Mouse (Mus musculus): ENCODE results near the gene Negr1. TPM values are rescaled to one million over a fixed set of nuclear protein-coding genes. Genes with fewer than 3 reads are reported as not detected.

Gene Negr1
- total RNA-seq, 2 experiments from 2014 or later, result 206 to 222 TPM

DNA sequence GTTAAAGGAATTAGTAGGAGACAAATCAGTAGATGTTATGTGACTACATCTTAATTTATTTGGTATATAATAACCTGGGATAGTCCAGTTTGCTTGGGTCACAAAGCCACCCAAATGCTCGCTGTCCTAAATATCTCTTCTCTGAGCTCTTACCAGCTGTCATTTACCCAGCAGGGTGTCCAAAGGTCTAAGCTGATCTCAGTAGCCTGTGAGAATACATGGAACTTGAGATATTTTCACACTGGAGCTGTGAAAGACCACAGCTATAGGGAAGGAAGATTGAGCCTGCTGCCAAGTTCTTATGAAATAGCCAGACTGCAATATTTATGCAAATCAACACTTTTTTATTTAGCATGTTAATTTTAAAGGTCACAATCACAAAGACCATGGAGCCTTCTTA lies 141.6 kb downstream of the Negr1 start:
- Histone ChIP-seq H3K4me3 (no peak overlapping the region), H3K27ac (peak overlapping the region; percentile 3)
- no peak for DNase-seq (ENCODE audit: extremely low spot score in 1 of 2, low spot score in 2 of 2)
- intact Hi-C loops (cut with DNase I), result no loop called here
- TF ChIP-seq CTCF (IDR thresholded peaks at IDR 0.05), result no peak

DNA sequence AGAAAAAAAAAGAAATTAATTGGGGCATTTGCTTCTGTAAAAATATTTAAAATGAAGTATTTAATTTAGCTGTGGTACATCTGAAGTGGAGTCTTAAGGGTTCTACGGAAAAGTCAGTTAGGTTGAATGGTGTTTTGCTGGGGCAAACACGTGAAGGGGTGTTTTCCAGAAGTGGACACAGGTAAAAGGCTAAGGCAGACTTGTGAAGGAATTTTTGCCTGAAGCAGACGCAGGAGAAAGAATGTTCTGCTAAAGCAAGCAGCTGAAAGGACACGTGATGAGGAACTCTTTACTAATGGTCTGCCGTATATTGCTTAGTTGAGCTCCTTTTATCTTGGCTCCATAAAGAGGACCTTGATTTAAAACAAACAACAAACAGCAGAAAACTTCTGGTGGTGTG lies 148.6 kb downstream of the Negr1 start:
- no peak overlapping the region for H3K27ac ChIP-seq
- no peak for DNase-seq (ENCODE audit: extremely low spot score in 1 of 2, low spot score in 2 of 2)
- TF ChIP-seq CTCF (IDR thresholded peaks at IDR 0.05), result no peak
- H3K4me3 ChIP-seq, result no peak overlapping the region
- intact Hi-C loops (cut with DNase I), result no loop called here

DNA sequence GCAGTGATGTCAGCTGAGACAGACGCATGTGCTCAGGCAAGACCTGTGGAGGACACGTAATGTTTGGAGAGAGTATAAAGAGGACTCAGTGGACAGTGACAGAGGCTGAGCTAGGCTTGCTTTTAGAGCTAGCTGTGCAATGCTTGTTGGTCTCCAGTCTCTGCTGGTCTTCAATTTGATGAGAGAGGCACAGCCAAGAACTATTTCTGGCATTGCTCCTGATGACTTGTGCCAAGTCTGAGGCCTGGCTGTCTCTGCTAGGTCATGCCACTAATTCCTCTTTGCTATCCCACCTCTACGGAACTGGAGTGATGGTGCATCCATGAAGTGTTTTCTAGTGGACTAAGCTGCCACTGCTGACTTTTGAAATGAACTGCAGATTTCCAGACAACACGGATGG lies 149.1 kb downstream of the Negr1 start:
- no peak for TF ChIP-seq CTCF (IDR thresholded peaks at IDR 0.05)
- Histone ChIP-seq H3K27ac (no peak overlapping the region), H3K4me3 (no peak overlapping the region)
- intact Hi-C loops (cut with DNase I), result no loop called here
- DNase-seq (ENCODE audit: extremely low spot score in 1 of 2, low spot score in 2 of 2), result no peak

DNA sequence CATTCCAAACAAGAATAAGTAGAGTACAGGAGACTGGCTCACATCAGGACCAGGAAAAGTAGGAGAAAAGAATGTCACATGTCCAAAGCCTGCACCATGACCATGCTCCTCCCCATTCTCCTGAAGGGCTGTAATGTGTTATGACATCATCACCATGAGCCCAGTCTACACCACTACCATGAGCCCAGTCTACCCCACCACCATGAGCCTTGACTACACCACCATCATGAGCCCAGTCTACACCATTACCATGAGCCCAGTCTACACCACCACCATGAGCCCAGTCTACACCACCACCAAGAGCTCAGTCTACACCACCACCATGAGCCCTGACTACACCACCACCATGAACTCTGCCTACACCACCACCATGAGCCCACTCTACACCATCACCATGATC lies 174.7 kb downstream of the Negr1 start:
- TF ChIP-seq CTCF (IDR thresholded peaks at IDR 0.05), result no peak
- H3K27ac ChIP-seq, result no peak overlapping the region
- intact Hi-C loops (cut with DNase I), result no loop called here
- no peak for DNase-seq (ENCODE audit: extremely low spot score in 1 of 2, low spot score in 2 of 2)
- no peak overlapping the region for H3K4me3 ChIP-seq

DNA sequence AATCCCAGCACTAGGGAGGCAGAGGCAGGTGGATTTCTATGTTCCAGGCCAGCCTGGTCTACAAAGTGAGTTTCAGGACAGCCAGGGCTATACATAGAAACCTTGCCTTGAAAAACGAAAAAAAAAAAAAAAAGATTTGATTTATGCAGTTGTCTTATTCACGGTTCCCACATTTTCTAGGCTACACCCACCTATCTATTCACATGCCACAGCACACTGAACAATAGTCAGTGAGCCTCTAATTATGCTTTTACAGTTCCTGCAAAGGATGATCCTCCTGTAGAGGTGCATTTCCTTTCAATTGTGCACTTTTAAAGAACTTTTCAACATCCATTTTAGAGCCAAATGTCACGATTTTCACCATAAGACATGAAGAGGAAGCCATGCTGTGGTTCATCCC lies 177.9 kb downstream of the Negr1 start:
- Histone ChIP-seq H3K4me3 (no peak overlapping the region), H3K27ac (no peak overlapping the region)
- intact Hi-C loops (cut with DNase I), result no loop called here
- DNase-seq (ENCODE audit: extremely low spot score in 1 of 2, low spot score in 2 of 2), result no peak
- TF ChIP-seq CTCF (IDR thresholded peaks at IDR 0.05), result no peak

DNA sequence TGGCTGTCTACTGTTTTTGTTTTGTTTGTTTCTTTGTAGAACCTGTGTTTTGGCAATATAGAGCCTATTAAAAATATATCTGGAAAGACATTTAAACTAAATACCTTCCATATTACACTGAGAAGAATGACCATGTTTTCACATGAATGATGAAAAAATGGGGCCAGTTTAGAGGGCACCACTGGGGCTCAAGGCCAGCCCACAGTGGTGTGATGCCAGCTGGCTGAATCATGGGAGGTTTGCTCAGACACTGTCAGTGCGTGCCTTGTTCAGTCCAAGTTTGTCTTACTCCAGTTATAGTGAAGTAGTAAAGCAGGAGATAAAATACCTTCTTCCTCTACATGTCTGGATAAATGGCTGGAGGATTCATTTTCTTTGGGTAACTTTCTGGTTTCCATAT lies 181.7 kb downstream of the Negr1 start:
- no peak overlapping the region for H3K27ac ChIP-seq
- intact Hi-C loops (cut with DNase I), result no loop called here
- TF ChIP-seq CTCF (IDR thresholded peaks at IDR 0.05), result no peak
- no peak for DNase-seq (ENCODE audit: extremely low spot score in 1 of 2, low spot score in 2 of 2)
- no peak overlapping the region for H3K4me3 ChIP-seq

DNA sequence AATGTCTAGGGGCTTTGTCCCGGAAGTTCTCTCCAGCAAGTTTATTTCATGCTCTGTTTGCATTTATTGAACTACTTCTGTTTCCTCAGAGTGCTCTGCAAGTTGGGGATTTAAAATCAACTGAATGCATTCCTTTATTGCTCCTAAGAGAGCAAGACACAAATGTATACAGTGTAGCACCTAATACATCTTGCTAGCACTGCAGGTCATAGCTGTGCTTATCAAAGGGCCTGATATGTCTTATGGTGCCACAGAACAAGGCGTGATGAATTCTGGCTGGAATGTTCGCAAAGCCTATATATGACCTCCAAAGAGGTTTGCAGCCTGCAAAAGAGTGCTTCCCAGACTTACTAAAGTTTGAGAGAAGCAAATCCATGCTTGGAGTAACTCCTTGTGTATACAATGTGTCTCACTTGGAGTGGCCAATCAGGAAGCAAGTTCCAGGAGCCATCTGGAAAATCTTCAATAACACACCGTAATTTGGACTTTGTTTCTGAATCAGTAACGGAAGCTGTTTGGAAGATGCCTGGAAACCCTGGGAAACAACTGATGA lies 183.7 kb downstream of the Negr1 start:
- DNase-seq (ENCODE audit: extremely low spot score in 1 of 2, low spot score in 2 of 2), result no peak
- intact Hi-C loops (cut with DNase I), result no loop called here
- Histone ChIP-seq H3K4me3 (no peak overlapping the region), H3K27ac (no peak overlapping the region)
- no peak for TF ChIP-seq CTCF (IDR thresholded peaks at IDR 0.05)

DNA sequence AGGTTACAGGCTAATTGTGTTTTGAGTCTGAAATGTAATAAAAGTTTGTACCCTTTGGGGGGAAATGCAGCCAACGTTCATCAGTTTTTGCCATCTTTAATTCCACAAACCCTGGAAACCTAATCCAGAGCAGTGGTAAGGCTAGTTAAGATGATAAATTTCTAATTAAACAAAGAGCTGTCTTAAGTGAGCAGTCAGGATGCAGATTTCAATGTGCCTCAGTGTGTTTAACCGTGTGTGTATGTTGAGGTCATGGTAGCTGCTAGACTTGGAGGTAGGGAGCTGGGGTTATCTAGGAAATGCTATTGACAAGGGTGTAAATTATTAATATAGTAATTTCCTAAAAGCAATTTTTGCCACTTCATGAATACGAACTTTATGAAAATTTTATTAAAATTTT lies 185.9 kb downstream of the Negr1 start:
- DNase-seq (ENCODE audit: extremely low spot score in 1 of 2, low spot score in 2 of 2), result no peak
- intact Hi-C loops (cut with DNase I), result no loop called here
- no peak overlapping the region for H3K4me3 ChIP-seq
- TF ChIP-seq CTCF (IDR thresholded peaks at IDR 0.05), result no peak
- no peak overlapping the region for H3K27ac ChIP-seq

DNA sequence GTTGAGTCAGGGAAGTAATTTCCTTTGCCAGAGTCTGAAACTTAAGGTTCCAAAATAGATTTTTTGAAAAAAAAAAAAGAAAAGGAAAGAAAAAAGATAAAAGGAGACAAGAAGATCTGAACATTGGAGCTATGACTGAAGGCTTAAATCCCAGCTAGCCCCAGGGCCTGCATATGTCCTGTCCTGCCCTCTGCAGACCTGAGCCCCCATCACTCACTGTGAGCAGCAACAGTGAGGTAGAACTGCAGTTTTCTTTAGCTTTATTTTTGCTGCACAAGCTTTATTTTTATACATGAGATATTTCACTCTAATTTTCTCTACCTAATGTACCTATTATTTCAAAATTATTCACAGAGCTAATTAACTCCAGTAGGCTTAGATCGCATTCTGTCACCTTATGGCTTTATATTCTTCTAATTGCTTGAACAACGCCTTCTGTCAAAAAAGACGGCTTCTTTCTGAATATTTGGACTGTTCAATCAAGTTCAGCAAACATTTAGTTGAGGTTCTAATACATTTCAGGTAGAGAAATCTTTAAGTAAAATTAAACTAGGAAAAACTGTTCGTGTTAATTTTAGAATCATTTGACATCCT lies 192.3 kb downstream of the Negr1 start:
- Histone ChIP-seq H3K4me3 (no peak overlapping the region), H3K27ac (no peak overlapping the region)
- TF ChIP-seq CTCF (IDR thresholded peaks at IDR 0.05), result no peak
- intact Hi-C loops (cut with DNase I), result no loop called here
- DNase-seq (ENCODE audit: extremely low spot score in 1 of 2, low spot score in 2 of 2), result no peak

DNA sequence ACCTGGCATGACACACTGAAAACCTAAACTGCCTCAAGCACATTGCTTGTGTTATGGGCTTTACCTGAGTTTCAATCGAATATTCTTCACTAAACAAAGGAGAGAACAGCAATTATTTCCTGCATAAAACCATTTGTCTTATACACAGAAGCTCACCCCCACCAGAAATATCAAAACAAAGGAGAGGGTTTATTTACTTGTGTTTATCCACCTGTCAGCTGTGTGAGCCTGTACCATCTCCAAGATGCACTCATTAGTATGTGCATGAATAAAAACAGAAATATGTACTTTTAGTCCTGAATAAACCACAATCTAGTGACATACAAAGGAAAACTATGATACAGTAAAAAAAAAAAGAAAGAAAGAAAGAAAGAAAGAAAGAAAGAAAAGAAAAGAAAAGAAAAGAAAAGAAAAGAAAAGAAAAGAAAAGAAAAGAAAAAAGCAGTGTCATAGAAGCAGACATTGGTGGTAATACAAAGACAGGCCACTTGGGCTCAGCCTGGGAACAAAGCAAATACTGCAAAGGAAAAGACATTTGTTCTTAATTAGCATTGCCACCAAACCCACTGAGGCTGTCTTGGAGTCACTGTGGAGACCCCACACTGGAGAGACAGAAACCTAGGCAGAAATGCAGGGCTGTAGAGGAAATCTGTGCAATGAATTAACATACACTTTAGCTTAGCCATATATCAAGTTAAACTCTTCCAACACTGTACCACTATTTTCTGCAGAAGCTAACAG lies 193.4 kb downstream of the Negr1 start:
- no peak overlapping the region for H3K4me3 ChIP-seq
- no peak overlapping the region; the same call in 1 of the 2 replicates for H3K27ac ChIP-seq
- intact Hi-C loops (cut with DNase I), result no loop called here
- TF ChIP-seq CTCF (IDR thresholded peaks at IDR 0.05), result peak; percentile 32
- DNase-seq (ENCODE audit: extremely low spot score in 1 of 2, low spot score in 2 of 2), result no peak

DNA sequence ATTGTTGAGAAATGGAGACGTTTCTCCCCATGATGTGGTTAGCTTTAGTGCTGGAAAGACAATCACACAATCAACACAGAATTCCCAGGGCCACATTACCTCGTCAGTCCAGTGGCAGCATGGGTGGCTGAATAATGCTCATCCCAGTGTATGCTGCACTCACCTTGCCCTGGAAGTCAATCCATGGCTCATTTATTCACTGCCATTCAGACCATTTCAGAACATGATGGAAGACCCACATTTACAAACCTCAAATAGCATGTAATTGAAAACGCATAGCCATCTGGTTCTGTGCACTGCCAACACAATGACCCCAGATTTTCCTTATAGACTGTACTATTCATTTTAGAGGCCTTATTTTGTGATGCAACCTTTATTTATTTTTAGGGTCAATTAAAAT lies 203.4 kb downstream of the Negr1 start:
- no peak for TF ChIP-seq CTCF (IDR thresholded peaks at IDR 0.05)
- intact Hi-C loops (cut with DNase I), result no loop called here
- Histone ChIP-seq H3K4me3 (no peak overlapping the region), H3K27ac (no peak overlapping the region)
- DNase-seq (ENCODE audit: extremely low spot score in 1 of 2, low spot score in 2 of 2), result no peak

DNA sequence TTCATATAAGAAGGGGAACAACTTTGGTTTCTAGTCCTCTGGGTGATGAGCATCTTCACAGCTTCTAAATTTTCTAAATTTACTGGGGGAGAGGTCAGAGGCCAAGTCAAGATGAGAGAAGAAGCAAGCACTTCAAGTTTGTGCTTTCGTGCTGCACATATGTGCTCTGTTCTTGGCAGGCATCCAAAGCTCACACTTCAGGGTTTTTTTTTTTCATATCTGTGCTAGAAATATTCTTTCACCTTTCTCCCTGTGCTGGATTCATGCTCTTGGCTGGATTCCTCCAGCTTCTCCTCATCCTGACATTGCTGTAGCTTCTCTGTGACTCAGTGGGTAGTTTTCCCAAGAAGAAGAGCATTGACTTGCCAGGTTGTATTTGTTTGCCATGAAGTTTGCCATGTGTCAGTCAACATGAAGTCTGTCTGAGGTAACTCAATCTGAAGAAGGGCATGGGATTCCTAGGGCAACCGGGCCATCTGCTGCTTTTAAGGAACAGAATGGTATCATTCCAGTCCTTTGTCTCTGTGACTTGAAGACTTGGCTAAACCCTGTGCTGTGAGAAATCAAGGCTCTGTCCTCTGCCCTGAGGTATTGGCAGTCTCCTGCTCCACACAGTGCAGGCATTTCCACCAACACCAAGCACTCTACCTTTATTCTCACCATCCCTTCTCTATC lies 204.7 kb downstream of the Negr1 start:
- intact Hi-C loops (cut with DNase I), result no loop called here
- no peak overlapping the region for H3K4me3 ChIP-seq
- no peak for TF ChIP-seq CTCF (IDR thresholded peaks at IDR 0.05)
- H3K27ac ChIP-seq, result no peak overlapping the region
- no peak for DNase-seq (ENCODE audit: extremely low spot score in 1 of 2, low spot score in 2 of 2)
